Mouse (Mus musculus) hindbrain, embryonic 10.5 days (tissue): ENCODE data around the gene Wnt4. TPM values are rescaled to one million over a fixed set of nuclear protein-coding genes. Genes with fewer than 3 reads are reported as not detected.

ENCODE experiments used
- DNase-seq: peaks from one replicate; pipeline ENCODE4 v3.0.0-alpha.2; 2017; ENCODE audit warnings: low spot score
- H3K27ac ChIP-seq: fragments of 300-500 bp; sonication (generic); 2 replicates; pipeline ENCODE4 v1.5.1; 2016; ENCODE audit warnings: mild to moderate bottlenecking, moderate library complexity
- H3K27me3 ChIP-seq: fragments of 300-500 bp; sonication (generic); 2 replicates; pipeline ENCODE4 v1.6.1; 2016; ENCODE audit warnings: mild to moderate bottlenecking; ENCODE audit not compliant: poor library complexity, insufficient read depth, severe bottlenecking
- H3K36me3 ChIP-seq: fragments of 300-500 bp; sonication (generic); 2 replicates; pipeline ENCODE4 v1.6.1; 2016; ENCODE audit warnings: mild to moderate bottlenecking, moderate library complexity
- H3K4me1 ChIP-seq: fragments of 300-500 bp; sonication (generic); replicated peaks from 2 replicates; pipeline ENCODE4 v1.6.1; 2016; ENCODE audit warnings: mild to moderate bottlenecking
- H3K4me3 ChIP-seq: fragments of 300-500 bp; sonication (generic); 2 replicates; pipeline ENCODE4 v1.5.1; 2016; ENCODE audit warnings: mild to moderate bottlenecking, moderate library complexity
- H3K9me3 ChIP-seq: fragments of 300-500 bp; sonication (generic); 2 replicates; pipeline ENCODE4 v1.6.1; 2016; ENCODE audit warnings: mild to moderate bottlenecking, moderate library complexity
- WGBS: fragments of 180-500 bp; shearing (Covaris S2); methylation state at CpG from one replicate; pipeline ENCODE4 v1.1.7; 2016; 5-methylcytosine and 5-hydroxymethylcytosine counted together
- polyA plus RNA-seq: library from polyadenylated mRNA; unstranded; fragments of >200 nt; fragmentation: Nextera tagmentation; extraction: Ambion mirVana; gene quantifications from 2 replicates; pipeline ENCODE4 v1.2.1, GENCODE M21; 2016

Gene Wnt4
- polyA plus RNA-seq, 1 experiment from 2014 or later = 1.4 TPM

DNA sequence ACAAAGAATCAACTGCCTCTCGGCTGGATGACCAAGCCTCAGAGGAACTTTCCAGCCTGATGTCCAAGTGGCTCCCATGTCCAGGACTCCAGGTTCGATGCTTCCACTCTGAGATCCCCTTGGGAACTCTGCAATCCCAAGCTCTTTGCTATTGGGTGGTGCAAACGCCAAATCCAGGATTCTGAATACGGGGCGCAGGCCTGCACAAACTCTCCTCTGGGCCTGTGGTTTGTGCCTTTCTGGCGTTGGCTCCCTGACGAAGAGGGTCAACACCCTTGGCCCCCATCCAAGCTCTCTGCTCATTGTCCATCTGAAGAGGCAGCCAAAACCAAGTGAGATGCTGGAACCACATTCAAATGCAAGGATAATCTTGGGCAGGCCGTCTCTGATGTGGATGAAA is 21.1 kb downstream of the Wnt4 start:
- Histone ChIP-seq H3K27ac (no peak overlapping the region), H3K9me3 (no peaks in the 10 kb centered on the region), H3K27me3 (no peaks in the 10 kb centered on the region), H3K4me3 (no peak overlapping the region), H3K36me3 (peaks cover 7% of the 10 kb centered on the region; the same call in 1 of the 2 replicates), H3K4me1 (peaks cover 24% of the 10 kb centered on the region; the same call in 1 of the 2 replicates)
- WGBS = 90% methylated on average over 8 of the region's 8 CpGs
- DNase-seq = no peak

DNA sequence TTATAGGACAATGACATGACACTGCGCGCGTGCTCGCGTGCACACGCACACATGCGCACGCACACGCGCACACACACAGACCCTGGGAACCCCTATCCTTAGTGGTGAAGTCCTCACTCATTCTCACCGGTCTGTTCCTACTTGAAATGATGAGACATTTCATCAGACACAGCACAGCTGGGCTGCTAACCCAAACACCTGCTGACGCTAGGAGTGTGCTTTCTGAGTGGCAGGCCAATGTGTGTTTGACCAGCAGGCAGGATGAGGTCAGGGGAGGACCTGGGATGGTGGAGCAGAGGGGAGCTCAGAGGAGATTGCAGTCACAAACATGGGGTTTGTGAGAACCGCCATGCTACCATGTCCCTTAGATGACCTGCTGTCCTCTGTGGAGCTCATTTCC is 22.9 kb downstream of the Wnt4 start:
- H3K9me3 ChIP-seq = no peaks in the 10 kb centered on the region
- no peak overlapping the region for H3K27ac ChIP-seq
- no peak overlapping the region for H3K4me3 ChIP-seq
- DNase-seq = no peak
- H3K27me3 ChIP-seq = no peaks in the 10 kb centered on the region
- WGBS = 96% methylated on average over 13 of the region's 13 CpGs
- H3K36me3 ChIP-seq = peaks cover 7% of the 10 kb centered on the region; the same call in 1 of the 2 replicates
- H3K4me1 ChIP-seq = peaks cover 18% of the 10 kb centered on the region; the same call in 1 of the 2 replicates

DNA sequence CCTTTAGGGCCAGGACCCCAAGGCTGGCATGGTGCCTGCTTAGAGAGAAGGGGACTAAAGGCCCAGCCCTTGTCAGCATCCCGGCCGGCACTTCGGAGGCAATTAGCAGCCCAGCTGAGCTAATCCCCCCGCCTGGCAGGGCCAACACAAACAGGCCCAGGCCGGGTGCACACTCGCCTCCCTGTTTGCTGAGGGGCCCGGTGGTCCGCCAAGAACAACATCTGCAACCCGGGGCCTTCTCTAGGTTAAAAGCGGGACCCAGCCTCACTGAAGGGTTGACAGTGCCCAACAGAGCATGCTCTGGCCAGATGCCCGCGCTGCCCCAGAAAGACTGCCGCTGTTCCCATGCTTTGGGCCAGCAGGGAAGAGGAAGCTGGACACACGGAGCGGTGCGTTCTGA is 24.3 kb downstream of the Wnt4 start:
- no peak for DNase-seq
- no peaks in the 10 kb centered on the region for H3K36me3 ChIP-seq
- peak overlapping the region; percentile 24; the same call in 1 of the 2 replicates for H3K27ac ChIP-seq
- peaks cover 31% of the 10 kb centered on the region for H3K4me1 ChIP-seq
- H3K4me3 ChIP-seq = no peak overlapping the region
- H3K27me3 ChIP-seq = no peaks in the 10 kb centered on the region
- 70% methylated on average over 16 of the region's 16 CpGs for WGBS
- H3K9me3 ChIP-seq = no peaks in the 10 kb centered on the region

- Histone ChIP-seq H3K27ac (no peak overlapping the region), H3K4me3 (no peak overlapping the region), H3K36me3 (no peaks in the 10 kb centered on the region), H3K27me3 (no peaks in the 10 kb centered on the region), H3K9me3 (no peaks in the 10 kb centered on the region), H3K4me1 (peaks cover 43% of the 10 kb centered on the region)
- WGBS = 94% methylated on average over 7 of the region's 7 CpGs
- no peak for DNase-seq
Measured at GRCm38 (mm10) chr4:137304106-137304505, 26.8 kb downstream of the Wnt4 start.

DNA sequence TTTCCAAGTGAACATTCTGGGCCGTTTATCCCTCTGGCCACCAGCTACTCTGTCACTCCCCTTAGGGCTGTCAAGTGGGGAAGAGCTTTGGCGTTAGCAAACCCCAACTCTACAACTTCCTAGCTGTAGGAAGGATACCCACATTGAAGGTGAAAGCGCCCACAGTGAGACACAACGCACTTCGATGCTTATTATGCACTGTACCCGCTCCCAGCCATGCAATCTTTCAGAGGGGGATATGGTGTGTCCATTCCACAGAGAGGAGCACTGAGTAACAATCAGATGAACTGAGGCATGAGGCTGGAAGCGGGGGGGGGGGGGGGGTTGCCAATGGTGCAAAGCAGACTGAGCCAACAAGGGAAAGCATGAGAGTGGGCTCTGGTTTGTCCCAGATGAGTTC is 27.8 kb downstream of the Wnt4 start:
- no peak overlapping the region for H3K27ac ChIP-seq
- H3K27me3 ChIP-seq = no peaks in the 10 kb centered on the region
- peaks cover 2% of the 10 kb centered on the region; the same call in 1 of the 2 replicates for H3K36me3 ChIP-seq
- peaks cover 43% of the 10 kb centered on the region for H3K4me1 ChIP-seq
- no peak overlapping the region for H3K4me3 ChIP-seq
- WGBS = 87% methylated on average over 7 of the region's 7 CpGs
- no peak for DNase-seq
- H3K9me3 ChIP-seq = no peaks in the 10 kb centered on the region

- WGBS = 72% methylated on average over 13 of the region's 13 CpGs
- Histone ChIP-seq H3K27ac (peak overlapping the region; percentile 69), H3K36me3 (peaks cover 11% of the 10 kb centered on the region; the same call in 1 of the 2 replicates), H3K27me3 (no peaks in the 10 kb centered on the region), H3K4me1 (peaks cover 43% of the 10 kb centered on the region), H3K4me3 (no peak overlapping the region), H3K9me3 (no peaks in the 10 kb centered on the region)
- no peak for DNase-seq
Measured at GRCm38 (mm10) chr4:137305831-137306576, 28.7 kb downstream of the Wnt4 start.

GRCm38 (mm10) chr4:137306577-137306888 is 29.2 kb downstream of the Wnt4 start:
- Histone ChIP-seq H3K4me1 (peaks cover 41% of the 10 kb centered on the region), H3K9me3 (no peaks in the 10 kb centered on the region), H3K27ac (peak overlapping the region; percentile 69), H3K27me3 (no peaks in the 10 kb centered on the region), H3K4me3 (no peak overlapping the region), H3K36me3 (peaks cover 13% of the 10 kb centered on the region; the same call in 1 of the 2 replicates)
- 61% methylated on average over 8 of the region's 8 CpGs for WGBS
- no peak for DNase-seq

DNA sequence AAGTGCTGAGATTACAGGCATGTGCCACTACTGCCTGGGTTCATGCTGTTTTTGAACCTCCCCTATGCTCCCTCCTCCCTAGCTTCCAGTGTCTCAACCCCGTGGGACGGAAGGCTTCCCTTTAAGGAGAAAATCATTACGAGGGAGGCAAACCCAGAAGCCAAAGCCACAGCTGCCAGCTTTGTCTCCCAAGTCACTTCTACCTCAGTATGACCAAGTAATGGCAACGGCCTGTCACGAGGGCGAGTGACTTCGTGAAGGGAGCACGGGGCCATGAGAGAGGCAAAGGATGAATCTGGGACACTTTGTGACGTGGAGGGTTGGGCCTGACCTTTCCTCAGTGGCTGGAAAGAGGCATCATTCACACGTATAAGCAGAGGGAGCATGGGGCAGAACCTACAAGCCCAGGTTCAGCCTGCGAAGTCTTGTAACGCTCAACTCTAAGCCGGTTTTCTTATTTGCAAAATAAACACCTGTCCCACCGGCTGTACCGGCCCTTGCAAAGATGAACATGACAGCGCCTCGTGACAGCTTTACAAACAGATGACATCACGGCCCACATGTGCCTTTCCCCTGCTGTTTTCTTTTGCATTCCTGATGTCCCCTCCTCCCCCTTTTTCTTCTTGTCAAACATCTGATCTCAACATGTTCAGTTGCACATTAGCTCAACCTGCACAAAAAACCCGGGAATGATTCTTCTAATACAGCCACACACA is 29.9 kb downstream of the Wnt4 start:
- Histone ChIP-seq H3K27ac (peak overlapping the region; percentile 35; the same call in 1 of the 2 replicates), H3K36me3 (peaks cover 13% of the 10 kb centered on the region; the same call in 1 of the 2 replicates), H3K27me3 (no peaks in the 10 kb centered on the region), H3K4me3 (no peak overlapping the region), H3K9me3 (no peaks in the 10 kb centered on the region), H3K4me1 (peaks cover 36% of the 10 kb centered on the region)
- 78% methylated on average over 19 of the region's 19 CpGs for WGBS
- peak; percentile 3 for DNase-seq

DNA sequence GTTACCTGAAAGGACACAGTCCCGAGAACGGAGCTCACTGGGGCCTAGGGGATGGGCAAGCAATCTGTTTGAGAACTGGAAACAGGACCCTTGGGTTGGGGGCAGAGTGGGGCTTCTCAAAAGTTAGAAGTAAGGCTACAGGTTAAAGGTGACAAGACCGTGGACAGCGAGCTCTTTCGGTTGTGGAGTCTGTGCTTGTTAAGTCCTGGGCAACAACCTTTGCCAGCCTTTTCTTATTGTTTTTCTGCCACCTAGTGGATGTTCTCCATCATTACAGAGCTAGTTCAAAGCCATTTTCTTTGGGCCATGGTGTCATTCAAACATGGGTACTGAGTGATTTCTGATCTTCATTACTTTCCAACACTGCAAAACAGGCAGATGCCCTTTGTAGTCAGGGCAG is 31.1 kb downstream of the Wnt4 start:
- no peaks in the 10 kb centered on the region for H3K27me3 ChIP-seq
- no peaks in the 10 kb centered on the region for H3K9me3 ChIP-seq
- peaks cover 13% of the 10 kb centered on the region; the same call in 1 of the 2 replicates for H3K36me3 ChIP-seq
- no peak overlapping the region for H3K4me3 ChIP-seq
- peak; percentile 8 for DNase-seq
- peaks cover 29% of the 10 kb centered on the region for H3K4me1 ChIP-seq
- H3K27ac ChIP-seq = no peak overlapping the region
- 63% methylated on average over 5 of the region's 5 CpGs for WGBS

- Histone ChIP-seq H3K9me3 (no peaks in the 10 kb centered on the region), H3K4me1 (no peaks in the 10 kb centered on the region), H3K27me3 (no peaks in the 10 kb centered on the region), H3K27ac (no peak overlapping the region), H3K4me3 (no peak overlapping the region), H3K36me3 (peaks cover 38% of the 10 kb centered on the region)
- WGBS = 73% methylated on average over 2 of the region's 2 CpGs
- no peak for DNase-seq
Measured at GRCm38 (mm10) chr4:137313511-137313910, 36.2 kb downstream of the Wnt4 start.

GRCm38 (mm10) chr4:137314561-137314960 is 37.3 kb downstream of the Wnt4 start:
- WGBS = 75% methylated on average over 6 of the region's 6 CpGs
- no peaks in the 10 kb centered on the region for H3K27me3 ChIP-seq
- no peaks in the 10 kb centered on the region for H3K4me1 ChIP-seq
- H3K36me3 ChIP-seq = peaks cover 49% of the 10 kb centered on the region
- H3K27ac ChIP-seq = no peak overlapping the region
- no peak for DNase-seq
- no peak overlapping the region for H3K4me3 ChIP-seq
- no peaks in the 10 kb centered on the region for H3K9me3 ChIP-seq

DNA sequence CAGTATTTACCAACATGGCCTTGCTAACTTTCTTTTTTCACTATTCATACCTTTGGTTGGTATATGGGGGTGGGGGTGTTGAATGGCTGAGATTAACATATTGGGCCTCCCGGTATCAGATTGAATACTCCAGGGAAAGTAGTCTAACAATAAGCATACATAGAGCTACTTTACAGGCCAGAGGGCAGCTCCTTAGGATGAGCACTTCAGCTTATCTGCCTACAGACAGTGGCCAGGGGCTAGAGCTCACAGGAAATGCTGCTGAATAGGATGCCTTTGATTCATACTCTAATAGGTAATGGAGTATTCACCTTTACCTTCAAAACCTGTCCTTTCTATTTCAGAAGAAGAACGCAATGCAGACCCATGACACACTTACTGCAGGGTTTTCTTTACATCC is 37.8 kb downstream of the Wnt4 start:
- no peak for DNase-seq
- Histone ChIP-seq H3K27me3 (no peaks in the 10 kb centered on the region), H3K4me3 (no peak overlapping the region), H3K4me1 (no peaks in the 10 kb centered on the region), H3K27ac (no peak overlapping the region), H3K36me3 (peaks cover 52% of the 10 kb centered on the region), H3K9me3 (no peaks in the 10 kb centered on the region)
- WGBS = 96% methylated on average over 2 of the region's 2 CpGs

DNA sequence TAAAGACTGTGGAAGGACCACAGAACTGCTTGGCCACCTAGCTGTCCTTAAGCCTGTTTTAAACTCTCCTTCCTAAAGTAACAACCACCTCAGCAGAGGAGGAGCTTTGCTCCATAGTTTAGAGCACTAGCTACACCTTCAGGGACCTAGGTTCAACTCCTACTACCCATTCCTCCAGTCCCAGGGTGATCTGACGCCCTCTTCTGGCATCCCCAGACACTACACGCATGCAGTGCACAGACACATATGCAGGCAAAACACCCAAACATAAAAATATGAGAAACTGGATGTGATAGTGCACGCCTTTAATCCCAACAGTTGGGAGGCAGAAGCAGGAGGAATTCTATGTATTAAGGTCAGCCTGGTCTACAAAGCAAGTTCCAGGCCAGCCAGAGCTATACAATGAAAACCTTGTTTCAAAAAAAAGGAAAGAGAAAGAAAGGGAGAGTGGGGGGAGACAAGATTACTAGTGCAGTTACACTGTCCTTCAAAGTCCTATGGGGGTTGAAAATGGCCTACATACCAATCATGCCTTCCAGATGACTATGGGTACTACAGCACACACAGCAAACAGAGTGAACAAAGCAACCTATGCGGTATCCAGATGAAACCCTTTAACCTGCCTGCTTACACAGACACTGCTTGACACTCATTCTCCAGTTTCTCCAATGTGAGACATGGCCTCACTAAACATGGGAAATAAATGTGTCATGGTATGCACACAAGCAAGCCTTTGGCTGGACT is 38.9 kb downstream of the Wnt4 start:
- WGBS = 82% methylated on average over 4 of the region's 4 CpGs
- no peak overlapping the region for H3K4me3 ChIP-seq
- no peaks in the 10 kb centered on the region for H3K27me3 ChIP-seq
- H3K4me1 ChIP-seq = no peaks in the 10 kb centered on the region
- H3K9me3 ChIP-seq = no peaks in the 10 kb centered on the region
- H3K27ac ChIP-seq = no peak overlapping the region
- peaks cover 53% of the 10 kb centered on the region for H3K36me3 ChIP-seq
- DNase-seq = no peak
